In the genomic region with DNA sequence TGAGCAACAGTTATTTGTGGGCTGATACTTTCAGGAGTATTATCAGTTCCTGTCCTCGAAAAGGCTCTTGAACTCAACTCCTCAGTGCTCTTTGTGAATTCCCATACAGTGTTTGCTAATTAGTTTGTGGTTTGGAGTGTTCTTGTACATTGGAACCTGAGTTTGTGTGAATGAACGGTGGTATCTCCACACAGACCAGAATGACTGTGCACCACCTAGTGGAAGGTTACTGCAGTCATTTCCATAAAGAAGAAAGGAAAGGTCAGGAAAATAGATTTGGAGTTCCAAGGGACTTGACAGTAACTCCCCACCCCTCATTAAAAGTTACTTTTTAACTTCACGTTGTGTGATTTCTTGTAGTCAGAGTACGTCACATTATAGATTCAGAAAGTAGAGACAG, we compare ENCODE assay signal across 9 mouse cellular contexts.
DNase-seq lines count a peak whose midpoint lies in the region; ATAC-seq and TF ChIP-seq lines count a peak whose summit lies in the region.
"Had no signal": no experiment of that assay in that cellular context is flagged by ENCODE, and none has a peak within 500 bp of the region (broad histone marks: within the 10 kb centered on the region; RNA-seq: fewer than 3 reads in every experiment).

No protein-coding gene starts in this region.

- TF ChIP-seq EP300 in stomach, postnatal 0 days (optimal IDR thresholded peaks at IDR 0.05): no peak

- peak; percentile 70 for TF ChIP-seq CTCF in intestine, postnatal 0 days (IDR thresholded peaks at IDR 0.05; ENCODE audit: low read depth)
- no peak for TF ChIP-seq CTCF in thymus, adult 2 months (IDR thresholded peaks at IDR 0.05; ENCODE audit: borderline replicate concordance, control insufficient read depth, extremely low read depth, insufficient read depth, low read length, poor library complexity)
- TF ChIP-seq CTCF in stomach, postnatal 0 days (IDR thresholded peaks at IDR 0.05; ENCODE audit: low read depth): peak; percentile 72

- TF ChIP-seq POLR2A in thymus, adult 2 months (IDR thresholded peaks at IDR 0.05; ENCODE audit: control insufficient read depth, extremely low read depth, insufficient read depth, low read length, poor library complexity): no peak

- 56% methylated on average over 4 of the region's 4 CpGs for WGBS in intestine, postnatal 0 days
- WGBS in intestine, embryonic 16.5 days: 59% methylated on average over 4 of the region's 4 CpGs
- 47% methylated on average over 4 of the region's 4 CpGs for WGBS in thymus, adult 2 months
- 57% methylated on average over 4 of the region's 4 CpGs for WGBS in stomach, postnatal 0 days
- WGBS in hindbrain, embryonic 12.5 days: 74% methylated on average over 4 of the region's 4 CpGs

- no peaks in the 10 kb centered on the region for H3K36me3 ChIP-seq in intestine, postnatal 0 days (ENCODE audit: control insufficient read depth, insufficient read depth)
- no peaks in the 10 kb centered on the region for H3K36me3 ChIP-seq in intestine, embryonic 16.5 days (ENCODE audit: control insufficient read depth, insufficient read depth, low read length)
- H3K36me3 ChIP-seq in thymus, adult 2 months (ENCODE audit: control insufficient read depth, insufficient read depth, low read length): no peaks in the 10 kb centered on the region
- no peaks in the 10 kb centered on the region for H3K36me3 ChIP-seq in stomach, postnatal 0 days (ENCODE audit: control insufficient read depth, insufficient read depth, low read length)
- H3K36me3 ChIP-seq in hindbrain, embryonic 12.5 days: no peaks in the 10 kb centered on the region
- H3K36me3 ChIP-seq: limb, embryonic 13.5 days; neural tube, embryonic 15.5 days had no signal

- H3K4me3 ChIP-seq in intestine, postnatal 0 days (ENCODE audit: low read depth, low read length): no peak overlapping the region
- H3K4me3 ChIP-seq in intestine, embryonic 16.5 days (ENCODE audit: low read length): no peak overlapping the region
- H3K4me3 ChIP-seq in thymus, adult 2 months (ENCODE audit: control insufficient read depth, insufficient read depth, low read length): no peak overlapping the region
- no peak overlapping the region for H3K4me3 ChIP-seq in stomach, postnatal 0 days (ENCODE audit: low read depth, low read length)
- H3K4me3 ChIP-seq in hindbrain, embryonic 12.5 days: no peak overlapping the region
- H3K4me3 ChIP-seq: limb, embryonic 13.5 days; neural tube, embryonic 15.5 days had no signal

- no peaks in the 10 kb centered on the region for H3K27me3 ChIP-seq in intestine, postnatal 0 days (replicated peaks; ENCODE audit: control insufficient read depth, insufficient read depth, low read length)
- no peaks in the 10 kb centered on the region for H3K27me3 ChIP-seq in intestine, embryonic 16.5 days (replicated peaks; ENCODE audit: control insufficient read depth, insufficient read depth, low read length)
- no peaks in the 10 kb centered on the region for H3K27me3 ChIP-seq in thymus, adult 2 months (ENCODE audit: control insufficient read depth, insufficient read depth, low read length)
- no peaks in the 10 kb centered on the region for H3K27me3 ChIP-seq in stomach, postnatal 0 days (ENCODE audit: control insufficient read depth, insufficient read depth, low read length)
- no peaks in the 10 kb centered on the region for H3K27me3 ChIP-seq in hindbrain, embryonic 12.5 days
- H3K27me3 ChIP-seq: limb, embryonic 13.5 days; neural tube, embryonic 15.5 days had no signal

- H3K27ac ChIP-seq in intestine, postnatal 0 days (ENCODE audit: low read depth, low read length): no peak overlapping the region
- no peak overlapping the region for H3K27ac ChIP-seq in intestine, embryonic 16.5 days (ENCODE audit: low read length)
- H3K27ac ChIP-seq in thymus, adult 2 months (ENCODE audit: control insufficient read depth, insufficient read depth, low read length): no peak overlapping the region
- H3K27ac ChIP-seq in stomach, postnatal 0 days (replicated peaks): no peak overlapping the region
- H3K27ac ChIP-seq in hindbrain, embryonic 12.5 days: no peak overlapping the region
- H3K27ac ChIP-seq: limb, embryonic 13.5 days; neural tube, embryonic 15.5 days had no signal

- peak; percentile 13 for DNase-seq in thymus, adult 2 months
- no peak for DNase-seq in thymus, adult 18-20 months
- peak; percentile 58 for DNase-seq in adipocyte (ENCODE audit: low spot score)
- no peak for DNase-seq in stomach, postnatal 0 days (ENCODE audit: low spot score)

- H3K9me3 ChIP-seq in intestine, postnatal 0 days (ENCODE audit: control insufficient read depth): no peaks in the 10 kb centered on the region
- no peaks in the 10 kb centered on the region for H3K9me3 ChIP-seq in intestine, embryonic 16.5 days (ENCODE audit: control insufficient read depth, low read length)
- H3K9me3 ChIP-seq in stomach, postnatal 0 days (ENCODE audit: control insufficient read depth, low read length): no peaks in the 10 kb centered on the region
- H3K9me3 ChIP-seq in hindbrain, embryonic 12.5 days (replicated peaks): no peaks in the 10 kb centered on the region
- H3K9me3 ChIP-seq: limb, embryonic 13.5 days; neural tube, embryonic 15.5 days had no signal

- H3K4me2 ChIP-seq in intestine, postnatal 0 days (replicated peaks; ENCODE audit: low read depth): no peak overlapping the region
- no peak overlapping the region for H3K4me2 ChIP-seq in intestine, embryonic 16.5 days (ENCODE audit: low read depth, low read length)
- H3K4me2 ChIP-seq in stomach, postnatal 0 days (replicated peaks; ENCODE audit: low read depth): no peak overlapping the region
- no peak overlapping the region for H3K4me2 ChIP-seq in hindbrain, embryonic 12.5 days (replicated peaks)
- H3K4me2 ChIP-seq: limb, embryonic 13.5 days; neural tube, embryonic 15.5 days had no signal

- ATAC-seq in intestine, postnatal 0 days: no peak
- no peak for ATAC-seq in intestine, embryonic 16.5 days
- no peak for ATAC-seq in stomach, postnatal 0 days (ENCODE audit: low FRiP score, low TSS enrichment)
- ATAC-seq in hindbrain, embryonic 12.5 days (ENCODE audit: low FRiP score): no peak

- H3K4me1 ChIP-seq in intestine, postnatal 0 days (replicated peaks; ENCODE audit: control insufficient read depth, insufficient read depth, low read length): no peaks in the 10 kb centered on the region
- H3K4me1 ChIP-seq in intestine, embryonic 16.5 days (ENCODE audit: control insufficient read depth, insufficient read depth, low read length): no peaks in the 10 kb centered on the region
- H3K4me1 ChIP-seq in thymus, adult 2 months (replicated peaks; ENCODE audit: control insufficient read depth, insufficient read depth, low read length): peaks cover 5% of the 10 kb centered on the region
- no peaks in the 10 kb centered on the region for H3K4me1 ChIP-seq in stomach, postnatal 0 days (replicated peaks; ENCODE audit: control insufficient read depth, insufficient read depth)
- H3K4me1 ChIP-seq in hindbrain, embryonic 12.5 days: no peaks in the 10 kb centered on the region
- H3K4me1 ChIP-seq: limb, embryonic 13.5 days; neural tube, embryonic 15.5 days had no signal

- H3K9ac ChIP-seq in intestine, postnatal 0 days (ENCODE audit: low read depth, low read length): no peak overlapping the region
- H3K9ac ChIP-seq in intestine, embryonic 16.5 days (ENCODE audit: low read depth, low read length): no peak overlapping the region
- no peak overlapping the region for H3K9ac ChIP-seq in stomach, postnatal 0 days (ENCODE audit: low read length)
- H3K9ac ChIP-seq in hindbrain, embryonic 12.5 days: no peak overlapping the region
- H3K9ac ChIP-seq: limb, embryonic 13.5 days; neural tube, embryonic 15.5 days had no signal

Comparison
In these comparisons a context has a peak if more than half of its experiments do, and no peak if none do; other contexts are left out.
1. DNase-seq: peak in thymus, adult 2 months (single experiment) and adipocyte (single experiment); none in thymus, adult 18-20 months (0 of 2) and stomach, postnatal 0 days (single experiment).